Mouse (Mus musculus): ENCODE data around the gene Clstn3.

GRCm38 (mm10) chr6:124424068-124424498 is 40.5 kb downstream of the Clstn3 start:
- TF ChIP-seq CTCF (IDR thresholded peaks at IDR 0.05) (no peak), EP300 (IDR thresholded peaks at IDR 0.05) (no peak)

Measured in lung, postnatal 0 days (tissue).